Mouse (Mus musculus) small intestine, adult 2 months (tissue): ENCODE data around the gene Notch1. TPM values are rescaled to one million over a fixed set of nuclear protein-coding genes. Genes with fewer than 3 reads are reported as not detected.

Experiments used
- H3K27ac ChIP-seq: fragments of 200-500 bp; 2 replicates; pipeline ENCODE4 v1.5.1; 2012; ENCODE audit warnings: low read depth, low read length, control low read depth, inconsistent platforms; ENCODE audit not compliant: insufficient read depth
- H3K27me3 ChIP-seq: fragments of 200-500 bp; 2 replicates; pipeline ENCODE4 v1.6.1; 2012; ENCODE audit warnings: mild to moderate bottlenecking, moderate library complexity, low read length, inconsistent platforms; ENCODE audit not compliant: control insufficient read depth, insufficient read depth
- H3K36me3 ChIP-seq: fragments of 200-500 bp; 2 replicates; pipeline ENCODE4 v1.6.1; 2012; ENCODE audit warnings: mild to moderate bottlenecking, low read length, control low read depth, inconsistent platforms; ENCODE audit not compliant: control insufficient read depth, insufficient read depth
- H3K4me1 ChIP-seq: fragments of 200-500 bp; 2 replicates; pipeline ENCODE4 v1.6.1; 2012; ENCODE audit warnings: low read length, inconsistent platforms, mixed read lengths; ENCODE audit not compliant: control insufficient read depth, insufficient read depth, insufficient read length
- H3K4me3 ChIP-seq: fragments of 200-500 bp; 2 replicates; pipeline ENCODE4 v1.5.1; 2012; ENCODE audit warnings: low read depth, mild to moderate bottlenecking, control low read depth, inconsistent platforms, low read length, moderate library complexity
- CTCF ChIP-seq: fragments of 200-500 bp; IDR thresholded peaks from 2 replicates; pipeline ENCODE4 v1.5.1; 2012; ENCODE audit warnings: low read depth, mild to moderate bottlenecking, control low read depth, inconsistent platforms, low read length, moderate library complexity, mixed read lengths; ENCODE audit not compliant: insufficient replicate concordance, insufficient read length; ENCODE audit errors: extremely low read depth
- POLR2A ChIP-seq: fragments of 200-500 bp; IDR thresholded peaks from 2 replicates; pipeline ENCODE4 v1.6.1; 2012; ENCODE audit warnings: low read depth, mild to moderate bottlenecking, control low read depth, inconsistent platforms, low read length, moderate library complexity
- WGBS: fragments of 180-500 bp; shearing (Covaris S2); methylation state at CpG from one replicate; pipeline ENCODE4 v1.1.7; 2018; 5-methylcytosine and 5-hydroxymethylcytosine counted together
- polyA plus RNA-seq: library from polyadenylated mRNA; depleted of rRNA; stranded (reverse); fragments of >200 nt; gene quantifications from 2 replicates; pipeline ENCODE4 v1.2.3, GENCODE M21; 2012

Notch1 gene
- polyA plus RNA-seq, 1 experiment, result 19.6 TPM

GRCm38 (mm10) chr2:26471652-26472285, 44.7 kb downstream of the Notch1 start:
- Histone ChIP-seq H3K36me3 (peaks cover 81% of the 10 kb centered on the region), H3K27me3 (no peaks in the 10 kb centered on the region), H3K4me1 (0 out of 2 replicates have a peak, but pooled peaks cover 2% of the 10 kb centered on the region), H3K4me3 (no peak overlapping the region), H3K27ac (no peak overlapping the region)
- TF ChIP-seq CTCF (no peak), POLR2A (no peak)
- 86% methylated on average over 6 of the region's 6 CpGs for WGBS

GRCm38 (mm10) chr2:26470967-26471366, 45.5 kb downstream of the Notch1 start:
- WGBS, result 95% methylated on average over 17 of the region's 17 CpGs
- TF ChIP-seq POLR2A (no peak), CTCF (no peak)
- no peaks in the 10 kb centered on the region for H3K27me3 ChIP-seq
- H3K36me3 ChIP-seq, result peaks cover 82% of the 10 kb centered on the region
- H3K4me3 ChIP-seq, result no peak overlapping the region
- 0 out of 2 replicates have a peak, but pooled peaks cover 2% of the 10 kb centered on the region for H3K4me1 ChIP-seq
- no peak overlapping the region for H3K27ac ChIP-seq

- no peak overlapping the region for H3K27ac ChIP-seq
- 90% methylated on average over 15 of the region's 15 CpGs for WGBS
- no peaks in the 10 kb centered on the region for H3K4me1 ChIP-seq
- TF ChIP-seq CTCF, result no peak
- peaks cover 85% of the 10 kb centered on the region for H3K36me3 ChIP-seq
- H3K27me3 ChIP-seq, result no peaks in the 10 kb centered on the region
- H3K4me3 ChIP-seq, result no peak overlapping the region
Observed at GRCm38 (mm10) chr2:26468376-26468775, 48.1 kb downstream of the Notch1 start.

GRCm38 (mm10) chr2:26463412-26463811, 53.1 kb downstream of the Notch1 start:
- TF ChIP-seq POLR2A, result no peak
- no peak for TF ChIP-seq CTCF
- Histone ChIP-seq H3K4me1 (peaks cover 21% of the 10 kb centered on the region), H3K27ac (no peak overlapping the region), H3K4me3 (no peak overlapping the region), H3K27me3 (no peaks in the 10 kb centered on the region), H3K36me3 (peaks cover 72% of the 10 kb centered on the region)
- 91% methylated on average over 6 of the region's 6 CpGs for WGBS

GRCm38 (mm10) chr2:26462980-26463379, 53.5 kb downstream of the Notch1 start:
- 84% methylated on average over 3 of the region's 3 CpGs for WGBS
- H3K27me3 ChIP-seq, result no peaks in the 10 kb centered on the region
- H3K4me1 ChIP-seq, result peaks cover 24% of the 10 kb centered on the region
- TF ChIP-seq POLR2A (no peak), CTCF (no peak)
- peaks cover 68% of the 10 kb centered on the region for H3K36me3 ChIP-seq
- H3K4me3 ChIP-seq, result no peak overlapping the region
- H3K27ac ChIP-seq, result no peak overlapping the region

- Histone ChIP-seq H3K27ac (no peak overlapping the region), H3K4me3 (no peak overlapping the region), H3K36me3 (peaks cover 55% of the 10 kb centered on the region), H3K27me3 (no peaks in the 10 kb centered on the region), H3K4me1 (peaks cover 25% of the 10 kb centered on the region)
- WGBS, result 94% methylated on average over 5 of the region's 5 CpGs
- TF ChIP-seq POLR2A (no peak), CTCF (no peak)
Observed at GRCm38 (mm10) chr2:26461667-26462066, 54.8 kb downstream of the Notch1 start.

GRCm38 (mm10) chr2:26460837-26461236, 55.6 kb downstream of the Notch1 start:
- Histone ChIP-seq H3K27me3 (no peaks in the 10 kb centered on the region), H3K36me3 (peaks cover 47% of the 10 kb centered on the region), H3K27ac (no peak overlapping the region), H3K4me3 (no peak overlapping the region), H3K4me1 (peaks cover 25% of the 10 kb centered on the region)
- no peak for TF ChIP-seq CTCF
- TF ChIP-seq POLR2A, result no peak
- 88% methylated on average over 13 of the region's 13 CpGs for WGBS

- TF ChIP-seq POLR2A (no peak), CTCF (no peak)
- WGBS, result 47% methylated on average over 16 of the region's 16 CpGs
- peaks cover 41% of the 10 kb centered on the region for H3K36me3 ChIP-seq
Observed at GRCm38 (mm10) chr2:26460097-26460646, 56.3 kb downstream of the Notch1 start.

More at GRCm38 (mm10) chr2:26460097-26460646, 56.3 kb downstream of the Notch1 start:
- no peak overlapping the region for H3K4me3 ChIP-seq
- H3K27ac ChIP-seq, result no peak overlapping the region
- H3K27me3 ChIP-seq, result no peaks in the 10 kb centered on the region
- H3K4me1 ChIP-seq, result peaks cover 25% of the 10 kb centered on the region
